Mouse (Mus musculus) lung, postnatal 0 days (tissue): ENCODE data around the gene Ltbp2. TPM values are rescaled to one million over a fixed set of nuclear protein-coding genes. Genes with fewer than 3 reads are reported as not detected.

Experiments
- ATAC-seq: fragments of 200-750 bp; cut with Nextera tagmentation; 2 replicates; pipeline ENCODE4 v1.8.0; 2017; ENCODE audit warnings: moderate library complexity
- DNase-seq: peaks from one replicate; pipeline ENCODE4 v3.0.0-alpha.2; 2016; ENCODE audit warnings: low spot score
- H3K27ac ChIP-seq: fragments of 300-500 bp; sonication (generic); 2 replicates; pipeline ENCODE4 v1.5.1; 2014; ENCODE audit warnings: antibody characterized with exemption, mild to moderate bottlenecking, low read length, mixed read lengths
- H3K27me3 ChIP-seq: fragments of 300-500 bp; sonication (generic); replicated peaks from 2 replicates; pipeline ENCODE4 v1.6.1; 2014; ENCODE audit warnings: low read length, mixed read lengths; ENCODE audit not compliant: insufficient read depth
- H3K36me3 ChIP-seq: fragments of 300-500 bp; sonication (generic); 2 replicates; pipeline ENCODE4 v1.6.1; 2014; ENCODE audit warnings: low read length, mixed read lengths; ENCODE audit not compliant: insufficient read depth
- H3K4me1 ChIP-seq: fragments of 300-500 bp; sonication (generic); 2 replicates; pipeline ENCODE4 v1.6.1; 2014; ENCODE audit warnings: antibody characterized with exemption, low read depth, low read length, mixed read lengths; ENCODE audit not compliant: insufficient read depth
- H3K4me2 ChIP-seq: fragments of 300-500 bp; sonication (generic); replicated peaks from 2 replicates; pipeline ENCODE4 v1.6.1; 2014; ENCODE audit warnings: low read depth, mild to moderate bottlenecking, low read length, moderate library complexity, mixed read lengths
- H3K4me3 ChIP-seq: fragments of 300-500 bp; sonication (generic); 2 replicates; pipeline ENCODE4 v1.5.1; 2014; ENCODE audit warnings: low read depth, low read length
- H3K9ac ChIP-seq: fragments of 300-500 bp; sonication (generic); replicated peaks from 2 replicates; pipeline ENCODE4 v1.6.1; 2014; ENCODE audit warnings: low read depth, mild to moderate bottlenecking
- H3K9me3 ChIP-seq: fragments of 300-500 bp; sonication (generic); 2 replicates; pipeline ENCODE4 v1.6.1; 2016; ENCODE audit warnings: low read length, mixed read lengths
- CTCF ChIP-seq: IDR thresholded peaks from 2 replicates; pipeline ENCODE4 v1.5.1; 2016; ENCODE audit warnings: antibody characterized with exemption, mild to moderate bottlenecking
- EP300 ChIP-seq: IDR thresholded peaks from 2 replicates; pipeline ENCODE4 v1.6.1; 2016; ENCODE audit warnings: antibody characterized with exemption, mild to moderate bottlenecking, control low read depth
- WGBS: fragments of 180-500 bp; shearing (Covaris S2); extraction: QIAGEN DNeasy Blood & Tissue Kit; methylation state at CpG from one replicate; pipeline ENCODE4 v1.1.7; 2014; 5-methylcytosine and 5-hydroxymethylcytosine counted together
- polyA plus RNA-seq: library from polyadenylated mRNA; unstranded; fragments of >200 nt; fragmentation: Nextera tagmentation; extraction: Ambion mirVana; gene quantifications from 2 replicates; pipeline ENCODE4 v1.2.1, GENCODE M21; 2015

Ltbp2 gene
- polyA plus RNA-seq = 22.4 and 25.7 TPM in 2 replicates

DNA sequence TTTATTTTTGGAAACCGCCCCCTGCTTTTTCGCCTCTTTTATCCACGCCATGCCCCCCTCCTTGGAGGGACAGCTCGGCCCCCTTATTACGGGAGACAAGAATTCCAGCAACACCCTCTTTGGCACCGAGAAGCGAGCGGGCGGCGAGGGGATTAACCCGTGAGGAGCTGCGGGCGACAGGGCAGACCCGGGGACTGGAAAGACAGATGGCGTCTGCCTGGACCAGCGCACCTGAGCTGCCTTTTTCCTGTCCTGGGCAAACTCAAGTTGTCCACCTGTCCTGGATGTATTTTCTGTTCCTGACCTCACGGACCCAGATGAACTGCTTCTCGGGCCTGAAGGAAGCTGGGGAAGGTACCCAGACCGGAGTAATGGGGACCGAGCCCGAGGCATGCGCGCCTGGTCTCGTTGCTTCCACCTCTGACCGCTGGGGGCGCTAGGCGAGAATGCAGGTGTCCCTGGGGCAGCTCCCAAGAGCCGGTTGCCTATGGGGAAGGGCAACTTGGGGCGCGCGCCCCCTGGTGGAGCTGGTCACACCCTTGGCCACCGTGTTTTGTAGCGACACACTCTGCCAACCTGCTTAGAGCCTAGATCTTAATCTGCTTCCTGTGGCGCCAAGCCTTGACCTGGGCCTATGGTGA lies at the start of gene Ltbp2:
Gene Ltbp2 (minus strand): TSS at position 52 of the 641 bp plus-strand sequence.
- Histone ChIP-seq H3K36me3 (no peaks in the 10 kb centered on the region), H3K27me3 (peaks cover 12% of the 10 kb centered on the region; the same call in 1 of the 2 replicates), H3K9ac (peak within 1 kb of the TSS; percentile 29; the same call in 1 of the 2 replicates), H3K4me3 (peak within 1 kb of the TSS; percentile 44), H3K4me1 (peaks cover 6% of the 10 kb centered on the region), H3K9me3 (no peaks in the 10 kb centered on the region), H3K4me2 (peak within 1 kb of the TSS; percentile 71), H3K27ac (no peak within 1 kb of the TSS; the same call in 1 of the 2 replicates)
- TF ChIP-seq EP300 (no peak), CTCF (peak; percentile 99)
- DNase-seq (peak; percentile 87), ATAC-seq (peak; percentile 84)
- 2% methylated on average over 34 of the region's 34 CpGs for WGBS

DNA sequence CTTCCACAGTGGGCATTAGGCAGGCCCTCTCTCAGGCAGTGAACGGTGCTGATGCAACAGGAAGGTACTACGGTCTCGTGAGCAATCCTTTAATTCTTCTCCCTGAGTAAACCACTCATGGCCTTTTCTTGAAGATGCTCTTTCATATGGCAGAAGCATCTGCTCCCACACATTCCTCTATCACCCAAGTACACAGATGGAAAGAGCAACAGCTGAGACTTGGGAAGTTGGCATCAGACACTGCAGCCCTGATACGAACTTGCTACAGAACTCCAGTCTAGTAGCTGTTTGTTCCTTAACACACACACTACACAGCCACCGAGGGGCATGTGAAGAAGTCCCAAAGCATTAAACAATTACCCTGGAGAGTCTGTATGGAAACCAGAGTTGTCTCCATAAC lies 48.0 kb upstream of the Ltbp2 start:
- 87% methylated on average over 5 of the region's 5 CpGs for WGBS
- Histone ChIP-seq H3K9me3 (no peaks in the 10 kb centered on the region), H3K4me2 (no peak overlapping the region), H3K9ac (no peak overlapping the region), H3K27me3 (no peaks in the 10 kb centered on the region), H3K4me1 (no peaks in the 10 kb centered on the region), H3K36me3 (peaks cover 14% of the 10 kb centered on the region; the same call in 1 of the 2 replicates), H3K4me3 (no peak overlapping the region), H3K27ac (no peak overlapping the region)
- ATAC-seq (no peak), DNase-seq (no peak)
- TF ChIP-seq CTCF = no peak

DNA sequence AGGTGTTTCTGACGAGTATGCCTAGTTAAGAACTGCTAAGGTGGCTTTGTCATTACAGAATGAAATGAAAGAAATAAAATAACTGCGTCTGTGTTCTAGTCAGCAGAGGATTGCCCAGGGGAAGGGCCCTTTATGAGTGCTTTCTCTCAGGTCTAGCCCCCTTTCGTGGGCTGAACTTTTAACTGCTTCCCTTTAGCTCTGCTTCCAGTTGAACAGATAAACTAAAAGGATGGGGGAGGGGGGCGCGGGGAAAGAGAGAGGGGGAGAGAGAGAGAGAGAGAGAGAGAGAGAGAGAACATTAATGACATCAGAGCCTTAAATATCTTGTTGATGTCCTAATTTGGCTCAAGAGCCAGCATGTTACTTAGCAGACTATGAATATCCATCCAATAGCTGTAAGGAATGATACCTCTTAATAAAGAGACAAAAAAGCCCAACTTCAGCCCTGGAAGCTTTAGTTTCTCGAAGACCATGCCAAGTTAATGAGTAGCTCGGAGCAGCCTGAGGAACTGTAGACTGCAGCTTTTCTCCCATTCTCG lies 45.6 kb upstream of the Ltbp2 start:
- DNase-seq = no peak
- Histone ChIP-seq H3K9me3 (no peaks in the 10 kb centered on the region), H3K4me1 (peaks cover 2% of the 10 kb centered on the region; the same call in 1 of the 2 replicates), H3K4me3 (no peak overlapping the region), H3K27ac (no peak overlapping the region), H3K4me2 (no peak overlapping the region), H3K9ac (no peak overlapping the region), H3K36me3 (peaks cover 15% of the 10 kb centered on the region), H3K27me3 (no peaks in the 10 kb centered on the region)
- no peak for ATAC-seq
- 71% methylated on average over 8 of the region's 8 CpGs for WGBS
- TF ChIP-seq CTCF = no peak
- TF ChIP-seq EP300 = no peak

DNA sequence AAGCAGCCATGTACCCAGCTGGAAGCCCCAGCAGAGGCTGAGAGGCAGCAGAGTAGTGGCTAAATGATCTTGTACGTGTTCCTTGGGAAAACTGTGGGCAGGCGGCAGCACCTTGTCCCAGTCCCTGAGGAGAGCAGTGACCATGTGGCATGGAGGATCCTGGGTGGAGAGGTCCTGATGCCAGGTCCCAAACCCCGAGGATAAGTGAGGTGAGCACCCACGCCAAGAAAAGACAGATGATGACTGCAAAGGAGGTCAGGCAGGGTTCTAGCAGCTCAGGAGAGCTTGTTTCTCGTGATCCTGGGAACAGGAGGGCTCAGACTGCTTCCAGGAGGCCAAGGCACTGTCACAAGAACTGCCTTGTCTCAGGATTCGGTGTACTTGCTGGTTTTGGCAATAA lies 42.5 kb upstream of the Ltbp2 start:
- Histone ChIP-seq H3K4me3 (no peak overlapping the region), H3K27ac (no peak overlapping the region), H3K4me2 (no peak overlapping the region), H3K27me3 (no peaks in the 10 kb centered on the region), H3K36me3 (peaks cover 10% of the 10 kb centered on the region), H3K9ac (no peak overlapping the region), H3K9me3 (no peaks in the 10 kb centered on the region), H3K4me1 (peaks cover 8% of the 10 kb centered on the region; the same call in 1 of the 2 replicates)
- WGBS = 88% methylated on average over 6 of the region's 6 CpGs
- ATAC-seq (no peak), DNase-seq (no peak)
- TF ChIP-seq CTCF (no peak), EP300 (no peak)

DNA sequence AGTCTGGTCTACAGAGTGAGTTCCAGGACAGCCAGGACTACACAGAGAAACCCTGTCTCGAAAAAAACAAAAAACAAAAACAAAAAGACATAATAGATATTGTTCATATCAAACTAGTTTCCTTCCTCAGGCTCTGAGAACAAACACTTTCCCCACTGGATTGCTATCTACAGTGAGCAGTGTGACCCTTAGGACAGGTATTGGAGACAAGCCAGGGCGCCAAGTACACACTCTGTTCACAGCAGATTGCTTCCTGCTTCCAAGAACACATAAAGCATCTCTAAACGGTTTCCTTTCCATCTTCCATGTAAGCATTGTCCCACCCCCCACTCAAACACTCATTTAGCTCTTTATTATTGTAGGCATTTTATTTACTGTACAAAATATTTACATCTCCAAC lies 41.5 kb upstream of the Ltbp2 start:
- no peak overlapping the region for H3K4me3 ChIP-seq
- DNase-seq = no peak
- H3K36me3 ChIP-seq = peaks cover 10% of the 10 kb centered on the region
- TF ChIP-seq CTCF (no peak), EP300 (no peak)
- H3K4me2 ChIP-seq = no peak overlapping the region
- no peak for ATAC-seq
- H3K9ac ChIP-seq = no peak overlapping the region
- WGBS = 49% methylated on average over 3 of the region's 3 CpGs
- H3K4me1 ChIP-seq = peaks cover 8% of the 10 kb centered on the region; the same call in 1 of the 2 replicates
- no peaks in the 10 kb centered on the region for H3K9me3 ChIP-seq
- H3K27ac ChIP-seq = no peak overlapping the region
- H3K27me3 ChIP-seq = no peaks in the 10 kb centered on the region

DNA sequence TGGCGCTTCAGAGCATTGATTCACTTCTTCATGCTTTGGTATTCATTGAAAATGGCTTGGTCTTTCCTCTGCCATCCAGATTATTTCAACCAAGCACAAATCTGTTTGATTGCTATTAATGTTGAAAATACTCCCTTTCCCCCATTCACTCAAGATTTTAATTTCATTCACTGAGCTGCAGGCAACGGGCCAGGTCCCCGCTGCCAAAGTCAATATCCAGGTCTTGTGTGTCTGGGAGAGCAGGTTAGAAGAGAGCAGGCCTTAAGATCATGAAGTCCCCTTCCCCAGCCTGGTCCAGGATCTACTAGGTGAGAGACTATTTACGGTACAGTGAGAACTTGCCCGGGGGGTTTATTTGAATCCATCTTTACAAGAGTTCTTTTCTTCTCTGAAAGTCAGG lies 38.6 kb upstream of the Ltbp2 start:
- TF ChIP-seq EP300 (no peak), CTCF (no peak)
- DNase-seq (peak; percentile 13), ATAC-seq (no peak)
- Histone ChIP-seq H3K27ac (no peak overlapping the region), H3K4me2 (no peak overlapping the region), H3K27me3 (no peaks in the 10 kb centered on the region), H3K4me1 (peaks cover 8% of the 10 kb centered on the region; the same call in 1 of the 2 replicates), H3K4me3 (no peak overlapping the region), H3K36me3 (peaks cover 10% of the 10 kb centered on the region), H3K9me3 (no peaks in the 10 kb centered on the region), H3K9ac (no peak overlapping the region)
- 63% methylated on average over 5 of the region's 5 CpGs for WGBS
